Mouse (Mus musculus) stomach, postnatal 0 days (tissue): ENCODE measurements at regions not wholly inside any gene's neighbourhood (a gene's known extent, or its start where the extent isn't known, plus 50 kb on each side); places are given as distances from the start of the nearest gene placed in this dataset.

Experiments
- ATAC-seq: fragments of 200-750 bp; cut with Nextera tagmentation; 2 replicates; pipeline ENCODE4 v1.8.0; 2017; ENCODE audit not compliant: low FRiP score, low TSS enrichment
- DNase-seq: peaks from one replicate; pipeline ENCODE4 v3.0.0-alpha.2; 2016; ENCODE audit warnings: low spot score
- H3K27ac ChIP-seq: fragments of 300-500 bp; sonication (generic); replicated peaks from 2 replicates; pipeline ENCODE4 v1.5.1; 2014; ENCODE audit warnings: mild to moderate bottlenecking, control low read depth
- H3K27me3 ChIP-seq: fragments of 300-500 bp; sonication (generic); 2 replicates; pipeline ENCODE4 v1.6.1; 2014; ENCODE audit warnings: low read length; ENCODE audit not compliant: control insufficient read depth, insufficient read depth
- H3K36me3 ChIP-seq: fragments of 300-500 bp; sonication (generic); 2 replicates; pipeline ENCODE4 v1.6.1; 2014; ENCODE audit warnings: low read length, mixed read lengths; ENCODE audit not compliant: control insufficient read depth, insufficient read depth
- H3K4me1 ChIP-seq: fragments of 300-500 bp; sonication (generic); replicated peaks from 2 replicates; pipeline ENCODE4 v1.6.1; 2014; ENCODE audit warnings: antibody characterized with exemption; ENCODE audit not compliant: control insufficient read depth, insufficient read depth
- H3K4me2 ChIP-seq: fragments of 300-500 bp; sonication (generic); replicated peaks from 2 replicates; pipeline ENCODE4 v1.6.1; 2014; ENCODE audit warnings: low read depth, mild to moderate bottlenecking, control low read depth, moderate library complexity
- H3K4me3 ChIP-seq: fragments of 300-500 bp; sonication (generic); 2 replicates; pipeline ENCODE4 v1.5.1; 2014; ENCODE audit warnings: low read depth, low read length, control low read depth
- H3K9ac ChIP-seq: fragments of 300-500 bp; sonication (generic); 2 replicates; pipeline ENCODE4 v1.6.1; 2014; ENCODE audit warnings: mild to moderate bottlenecking, low read length, control low read depth, mixed read lengths
- H3K9me3 ChIP-seq: fragments of 300-500 bp; sonication (generic); 2 replicates; pipeline ENCODE4 v1.6.1; 2016; ENCODE audit warnings: low read length; ENCODE audit not compliant: control insufficient read depth
- CTCF ChIP-seq: IDR thresholded peaks from 2 replicates; pipeline ENCODE4 v1.5.1; 2016; ENCODE audit warnings: antibody characterized with exemption, low read depth, mild to moderate bottlenecking, moderate library complexity
- EP300 ChIP-seq: optimal IDR thresholded peaks from 2 replicates; pipeline ENCODE3; 2016; ENCODE audit warnings: antibody characterized with exemption
- WGBS: fragments of 180-500 bp; shearing (Covaris S2); extraction: QIAGEN DNeasy Blood & Tissue Kit; methylation state at CpG from one replicate; pipeline ENCODE4 v1.1.7; 2014; 5-methylcytosine and 5-hydroxymethylcytosine counted together

DNA sequence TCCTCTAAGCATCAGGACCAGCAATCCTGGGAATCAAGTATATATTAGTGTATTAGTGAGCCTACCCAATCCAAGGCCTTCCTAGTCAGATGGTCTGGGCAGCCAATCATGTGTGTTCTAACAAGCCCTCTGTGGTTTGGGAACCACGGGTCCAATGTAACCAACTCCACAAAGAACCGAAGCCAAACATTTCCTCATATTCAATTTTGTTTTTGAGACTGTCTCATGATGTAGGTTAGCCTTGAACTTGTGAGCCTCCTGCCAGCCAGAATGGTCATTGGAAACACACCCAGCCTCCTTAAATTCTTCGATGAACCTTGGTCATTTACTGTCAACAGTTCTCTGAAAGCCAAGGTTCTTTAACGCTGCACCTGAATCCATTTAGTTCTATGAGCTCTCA, 187.4 kb upstream of the Mkln1 start:
- Histone ChIP-seq H3K9ac (no peak overlapping the region), H3K27me3 (no peaks in the 10 kb centered on the region), H3K4me2 (no peak overlapping the region), H3K27ac (no peak overlapping the region), H3K4me3 (no peak overlapping the region), H3K36me3 (no peaks in the 10 kb centered on the region), H3K4me1 (no peaks in the 10 kb centered on the region), H3K9me3 (no peaks in the 10 kb centered on the region)
- 76% methylated on average over 4 of the region's 4 CpGs for WGBS
- no peak for DNase-seq
- no peak for TF ChIP-seq CTCF
- no peak for TF ChIP-seq EP300
- no peak for ATAC-seq

DNA sequence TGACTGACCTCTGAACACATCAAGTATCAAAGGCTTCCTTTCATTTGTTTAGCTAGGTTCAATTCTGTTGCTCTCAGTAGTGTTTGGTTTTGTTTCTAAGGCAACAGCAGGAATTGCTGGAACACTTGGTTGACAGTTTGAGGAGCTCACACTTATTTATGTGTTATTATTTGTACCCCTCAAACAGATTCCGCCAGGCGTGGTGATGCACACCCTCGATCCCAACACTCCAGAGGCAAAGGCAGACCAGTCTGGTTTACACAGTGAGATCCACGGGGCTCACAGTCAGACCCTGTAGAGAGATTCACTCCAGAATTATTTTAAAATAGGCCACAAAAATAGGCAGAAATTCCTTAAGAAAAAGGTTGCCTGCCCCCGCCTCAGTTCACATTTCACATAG, 186.9 kb upstream of the Mkln1 start:
- H3K4me1 ChIP-seq = no peaks in the 10 kb centered on the region
- H3K4me3 ChIP-seq = no peak overlapping the region
- no peak for DNase-seq
- H3K4me2 ChIP-seq = no peak overlapping the region
- no peaks in the 10 kb centered on the region for H3K9me3 ChIP-seq
- ATAC-seq = no peak
- no peak overlapping the region for H3K9ac ChIP-seq
- 73% methylated on average over 5 of the region's 5 CpGs for WGBS
- TF ChIP-seq EP300 = no peak
- TF ChIP-seq CTCF = no peak
- no peak overlapping the region for H3K27ac ChIP-seq
- no peaks in the 10 kb centered on the region for H3K36me3 ChIP-seq
- H3K27me3 ChIP-seq = no peaks in the 10 kb centered on the region

DNA sequence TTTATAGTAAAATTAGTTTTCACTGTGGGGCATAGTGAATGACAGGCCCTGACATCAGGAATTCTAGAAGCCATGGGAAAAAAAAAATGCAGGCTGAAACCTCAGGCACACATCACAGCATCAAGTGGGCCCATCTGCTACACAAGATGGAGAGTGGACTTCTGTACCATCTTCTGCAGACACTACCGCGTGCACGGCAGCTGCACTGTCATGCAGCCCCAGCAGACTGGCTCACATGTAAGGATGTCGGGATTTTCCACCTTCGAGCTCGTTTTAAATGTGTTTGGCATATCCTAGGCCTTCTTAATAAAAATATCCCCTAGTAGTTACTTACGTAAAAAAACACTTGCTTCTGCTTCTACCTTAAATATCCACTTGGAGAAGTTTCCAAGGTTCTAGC, 186.5 kb upstream of the Mkln1 start:
- DNase-seq = no peak
- Histone ChIP-seq H3K27ac (no peak overlapping the region), H3K36me3 (no peaks in the 10 kb centered on the region), H3K9ac (no peak overlapping the region), H3K27me3 (no peaks in the 10 kb centered on the region), H3K4me2 (no peak overlapping the region), H3K4me3 (no peak overlapping the region), H3K4me1 (0 out of 2 replicates have a peak, but pooled peaks cover 2% of the 10 kb centered on the region), H3K9me3 (no peaks in the 10 kb centered on the region)
- ATAC-seq = no peak
- TF ChIP-seq CTCF = no peak
- TF ChIP-seq EP300 = no peak
- 84% methylated on average over 7 of the region's 7 CpGs for WGBS

DNA sequence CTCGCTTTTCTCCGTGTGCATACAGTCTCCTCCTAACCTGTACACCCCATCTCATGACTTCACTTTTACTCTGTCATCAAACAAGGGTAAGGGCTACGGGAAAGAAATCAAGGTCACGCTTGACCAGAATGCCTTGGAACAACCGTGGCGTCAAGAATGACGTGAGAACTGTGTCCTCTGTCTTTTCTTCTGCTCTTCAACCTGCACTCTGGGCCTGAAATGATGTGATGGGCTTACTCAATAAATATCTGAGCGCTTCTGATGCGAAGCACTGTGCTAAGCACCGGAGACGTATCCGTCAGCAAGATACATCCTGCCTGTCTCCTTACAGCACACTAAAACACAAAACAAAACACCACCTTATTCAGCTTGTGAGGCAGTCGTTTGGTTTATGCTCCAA, 185.8 kb upstream of the Mkln1 start:
- WGBS = 84% methylated on average over 13 of the region's 13 CpGs
- H3K9ac ChIP-seq = no peak overlapping the region
- no peak overlapping the region for H3K27ac ChIP-seq
- TF ChIP-seq CTCF (no peak), EP300 (no peak)
- no peak for DNase-seq
- H3K36me3 ChIP-seq = no peaks in the 10 kb centered on the region
- ATAC-seq = no peak
- no peaks in the 10 kb centered on the region for H3K27me3 ChIP-seq
- no peak overlapping the region for H3K4me2 ChIP-seq
- no peak overlapping the region for H3K4me3 ChIP-seq
- H3K4me1 ChIP-seq = 0 out of 2 replicates have a peak, but pooled peaks cover 4% of the 10 kb centered on the region
- no peaks in the 10 kb centered on the region for H3K9me3 ChIP-seq

DNA sequence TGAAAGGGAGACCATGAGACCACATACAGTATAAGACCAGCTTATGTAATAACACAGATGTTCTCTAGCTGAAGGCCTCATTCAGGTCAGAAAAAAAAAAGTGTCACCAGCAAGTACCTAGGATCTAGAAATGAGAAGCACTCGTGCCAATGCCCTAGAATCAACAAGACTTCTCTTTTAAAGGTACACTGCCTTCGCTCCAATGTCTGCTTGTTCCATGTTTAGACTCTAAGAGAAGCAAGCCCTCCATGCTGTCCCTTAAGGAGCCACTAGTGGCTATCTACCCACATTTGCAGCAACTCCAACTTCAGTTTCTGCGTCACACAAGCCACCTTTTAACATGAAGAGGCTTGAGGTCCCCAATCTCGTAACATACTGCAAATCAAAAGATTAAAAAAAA, 185.4 kb upstream of the Mkln1 start:
- DNase-seq = no peak
- Histone ChIP-seq H3K27ac (no peak overlapping the region), H3K9me3 (no peaks in the 10 kb centered on the region), H3K4me3 (no peak overlapping the region), H3K4me1 (0 out of 2 replicates have a peak, but pooled peaks cover 4% of the 10 kb centered on the region), H3K9ac (no peak overlapping the region), H3K27me3 (no peaks in the 10 kb centered on the region), H3K36me3 (no peaks in the 10 kb centered on the region), H3K4me2 (no peak overlapping the region)
- WGBS = 73% methylated on average over 4 of the region's 4 CpGs
- TF ChIP-seq EP300 (no peak), CTCF (no peak)
- ATAC-seq = no peak

DNA sequence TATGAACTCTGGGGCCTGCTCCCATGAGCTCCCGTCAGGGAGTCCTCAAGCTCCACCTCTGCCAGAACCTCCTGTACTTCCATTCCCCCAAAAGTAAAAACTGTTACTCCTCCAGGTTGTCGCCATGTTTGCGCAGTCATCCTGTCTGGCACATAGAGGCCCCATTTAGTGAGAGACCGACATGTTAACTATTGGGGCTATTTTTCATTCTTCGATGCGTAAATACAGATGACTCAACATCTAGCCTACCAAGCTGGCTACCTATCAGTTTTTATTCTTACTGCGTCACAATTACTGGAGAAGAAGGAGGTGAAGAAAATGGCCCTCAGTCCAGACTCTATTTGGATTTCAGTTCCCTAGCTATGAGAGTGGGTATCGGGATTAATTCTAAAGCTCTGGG, 182.9 kb upstream of the Mkln1 start:
- Histone ChIP-seq H3K27ac (no peak overlapping the region), H3K4me3 (peak overlapping the region; percentile 64; the same call in 1 of the 2 replicates), H3K9me3 (no peaks in the 10 kb centered on the region), H3K4me2 (peak overlapping the region; percentile 97), H3K27me3 (0 out of 2 replicates have a peak, but pooled peaks cover 2% of the 10 kb centered on the region), H3K9ac (peak overlapping the region; percentile 67; the same call in 1 of the 2 replicates), H3K36me3 (no peaks in the 10 kb centered on the region), H3K4me1 (0 out of 2 replicates have a peak, but pooled peaks cover 11% of the 10 kb centered on the region)
- ATAC-seq (no peak), DNase-seq (no peak)
- TF ChIP-seq EP300 (no peak), CTCF (no peak)
- 70% methylated on average over 8 of the region's 8 CpGs for WGBS
